Mouse (Mus musculus): ENCODE results near the gene F13a1.

Gene F13a1

DNA sequence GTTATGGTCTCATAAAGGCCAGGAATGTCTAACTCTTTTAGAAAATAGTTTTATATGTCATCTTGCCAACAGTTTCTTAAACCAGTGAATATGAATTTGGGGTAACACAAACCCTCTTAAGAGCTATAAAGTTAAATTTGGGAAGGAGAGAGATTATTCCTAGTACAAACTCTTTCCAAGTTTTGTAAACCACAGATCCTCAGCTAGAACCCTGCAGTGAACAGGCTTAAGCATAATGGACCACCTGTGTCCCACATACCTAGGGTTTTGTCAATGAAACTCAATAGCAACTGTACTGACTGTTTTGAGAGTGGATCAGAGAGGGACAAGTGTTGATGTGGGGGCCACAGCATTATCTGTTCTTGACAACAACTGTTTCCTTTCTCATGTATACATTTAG lies 96.4 kb downstream of the F13a1 start:
- DNase-seq (ENCODE audit: low spot score): no peak

DNA sequence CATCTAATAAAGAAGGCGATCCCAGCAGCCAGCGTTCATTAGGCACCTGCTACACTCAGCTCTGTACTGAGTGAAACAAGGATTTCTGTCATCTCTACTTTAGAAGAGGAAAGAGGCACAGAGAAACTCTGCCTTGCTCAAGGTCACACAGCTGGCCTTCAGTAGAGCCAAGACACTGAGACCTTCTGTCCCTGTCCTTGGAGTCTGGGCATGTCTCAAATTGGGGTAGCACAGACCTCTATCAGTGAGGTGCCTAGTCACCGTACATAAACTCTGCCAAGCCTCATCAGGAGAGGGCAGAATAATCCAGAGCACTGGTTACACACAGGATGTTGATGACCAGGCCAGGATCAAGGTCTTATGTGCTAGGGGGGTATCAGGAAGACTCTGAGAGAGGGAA lies 108.2 kb downstream of the F13a1 start:
- DNase-seq (ENCODE audit: low spot score): no peak

DNA sequence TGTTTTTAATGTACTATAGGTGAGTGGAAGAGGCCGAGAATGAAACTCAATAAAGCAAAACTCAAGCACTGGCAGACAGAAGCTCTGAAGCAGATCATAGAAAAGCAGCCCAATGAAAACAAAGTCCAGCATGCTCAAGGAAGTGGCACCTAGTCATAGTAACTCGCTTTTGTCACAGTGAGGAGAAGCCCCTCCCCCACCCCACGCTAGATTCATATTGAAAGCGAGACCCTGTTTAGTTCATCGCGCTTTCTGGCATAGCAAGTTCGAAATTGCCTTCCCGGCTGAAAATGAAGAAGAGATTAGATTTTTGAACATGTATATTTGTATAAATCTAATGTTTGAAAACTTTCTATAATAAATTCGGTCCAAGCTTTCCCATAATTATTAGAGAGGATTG lies 118.0 kb downstream of the F13a1 start:
- no peak for DNase-seq (ENCODE audit: low spot score)

DNA sequence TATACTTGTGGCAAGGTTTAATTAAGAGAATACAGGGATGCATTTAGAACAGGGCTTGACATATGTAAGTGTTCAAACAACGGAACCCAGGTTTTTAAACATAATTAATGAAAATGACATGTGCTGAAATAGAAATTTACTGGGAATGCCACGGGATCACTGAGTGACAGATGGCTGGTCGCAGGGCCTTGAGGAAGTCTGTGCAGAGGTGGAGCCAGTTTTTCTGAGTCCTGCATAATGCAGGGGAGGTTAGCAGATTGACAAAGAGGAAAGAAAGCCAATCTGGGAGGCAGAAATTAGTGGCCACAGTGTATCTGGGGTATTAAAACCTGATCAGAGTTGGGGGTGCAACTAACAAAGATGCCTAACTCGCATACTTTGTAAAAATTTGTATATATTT lies 130.3 kb downstream of the F13a1 start:
- DNase-seq (ENCODE audit: low spot score): no peak

DNA sequence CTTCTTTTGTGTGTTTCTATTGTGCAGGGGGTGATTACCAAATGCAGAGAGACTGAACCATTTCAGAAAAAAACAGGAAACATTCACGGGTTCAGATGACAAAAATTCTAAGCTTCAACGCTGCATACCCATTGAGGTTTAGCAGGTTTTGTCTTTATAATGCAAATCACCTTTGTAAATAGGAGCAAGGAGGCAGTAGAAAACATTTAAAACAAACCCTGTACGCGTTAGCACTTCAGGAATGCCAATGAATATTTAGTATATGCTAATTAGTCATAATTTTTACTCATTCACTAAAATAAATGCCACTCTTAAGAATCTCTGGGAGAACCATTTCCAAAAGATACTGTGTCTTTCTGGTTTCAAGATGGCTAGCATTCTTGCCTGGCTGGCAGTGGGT lies 146.2 kb downstream of the F13a1 start:
- DNase-seq (ENCODE audit: low spot score): no peak

DNA sequence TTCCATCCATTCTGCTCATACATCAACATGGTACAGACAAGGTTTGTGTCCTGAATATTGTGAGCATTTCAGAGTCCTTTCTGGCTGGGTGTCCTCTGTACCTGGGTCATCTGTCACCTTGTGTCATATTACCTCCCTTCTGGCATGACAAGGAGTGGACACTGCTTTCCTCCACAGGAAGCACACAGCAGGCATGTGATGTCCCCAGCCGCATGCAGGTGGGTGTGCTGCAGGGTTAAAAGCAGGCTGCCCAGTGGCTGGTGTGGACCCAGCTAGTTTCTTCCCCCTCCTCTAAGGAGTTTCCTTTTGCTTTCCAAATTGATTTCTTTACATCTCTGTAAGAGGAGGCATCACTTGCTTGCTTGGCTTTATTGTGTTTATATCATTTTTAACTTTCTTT lies 146.6 kb downstream of the F13a1 start:
- DNase-seq (ENCODE audit: low spot score): no peak

DNA sequence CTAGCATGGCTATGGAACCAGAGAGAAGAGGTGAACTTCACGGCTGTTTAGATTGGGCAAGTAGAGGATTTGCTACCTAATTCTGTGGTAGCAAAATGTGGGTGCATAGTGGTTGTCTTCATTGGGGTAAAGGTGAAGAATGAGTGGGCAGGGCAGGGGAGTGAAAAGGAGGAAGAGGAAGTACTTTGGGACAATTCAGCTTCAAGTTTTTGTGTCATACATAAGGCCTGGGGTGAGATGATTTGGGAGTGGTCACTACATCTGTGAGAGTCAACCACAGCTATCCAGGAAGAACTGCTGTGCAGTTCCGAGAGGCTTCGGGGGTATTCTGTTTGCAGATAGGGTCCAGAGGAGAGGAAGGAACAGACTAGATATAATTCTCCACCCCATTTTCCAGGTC lies 148.4 kb downstream of the F13a1 start:
- no peak for DNase-seq (ENCODE audit: low spot score)

DNA sequence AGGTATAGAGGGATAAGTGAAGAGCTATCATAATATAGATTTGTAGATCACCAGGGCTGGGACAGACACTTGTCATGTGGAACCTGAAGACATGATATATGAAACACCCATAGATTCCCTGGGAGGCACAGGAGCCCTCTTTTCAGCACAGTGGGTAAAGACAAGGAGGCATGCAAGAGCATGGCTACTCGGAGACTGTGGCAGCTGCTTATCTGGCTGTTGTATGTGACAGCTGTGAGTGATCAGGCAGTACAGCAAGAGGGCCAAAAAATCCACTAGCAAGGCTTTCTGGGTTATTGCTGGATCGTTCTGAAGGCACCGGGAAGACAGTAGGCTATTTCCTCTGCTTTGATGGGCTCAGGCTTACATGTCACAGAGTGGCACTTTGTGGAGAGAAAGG lies 149.0 kb downstream of the F13a1 start:
- no peak for DNase-seq (ENCODE audit: low spot score)

DNA sequence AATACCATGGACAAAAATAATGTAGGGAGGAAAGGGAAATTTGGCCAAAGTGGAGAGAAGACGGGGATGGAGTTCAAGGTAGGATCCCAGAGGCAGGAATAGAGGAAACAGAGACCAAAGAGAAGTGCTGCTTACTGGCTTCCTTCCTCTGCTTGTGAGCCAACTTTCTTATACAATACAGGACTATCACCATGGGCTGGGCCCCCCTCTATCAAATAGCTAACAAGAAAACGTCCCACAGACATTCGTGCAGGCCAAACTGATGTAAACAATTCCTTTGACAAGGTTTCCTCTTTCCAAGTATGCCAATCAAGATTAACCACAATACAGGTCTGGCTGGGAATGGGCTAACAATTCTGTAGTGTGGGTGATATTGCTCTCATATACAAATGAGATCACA lies 154.0 kb downstream of the F13a1 start:
- no peak for DNase-seq (ENCODE audit: low spot score)

DNA sequence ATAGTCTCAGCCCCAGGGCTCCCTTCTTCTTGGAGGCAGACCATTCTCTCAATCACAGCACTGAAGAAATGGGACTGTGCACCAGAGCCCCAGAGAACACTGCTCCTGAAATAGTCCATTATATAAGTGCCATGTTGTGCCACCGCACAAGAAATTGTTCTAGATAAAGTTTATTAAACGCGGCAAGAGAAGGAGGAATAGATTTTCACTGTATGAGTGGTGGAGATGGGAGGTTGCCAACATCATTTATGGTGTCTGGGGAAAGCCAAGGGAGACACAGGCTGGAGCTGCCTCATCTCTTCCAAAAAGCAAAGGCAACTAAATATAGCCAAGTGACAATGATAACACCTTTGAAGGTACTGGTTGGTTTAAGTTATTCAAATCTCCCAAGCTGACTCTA lies 156.3 kb downstream of the F13a1 start:
- DNase-seq (ENCODE audit: low spot score): no peak

DNA sequence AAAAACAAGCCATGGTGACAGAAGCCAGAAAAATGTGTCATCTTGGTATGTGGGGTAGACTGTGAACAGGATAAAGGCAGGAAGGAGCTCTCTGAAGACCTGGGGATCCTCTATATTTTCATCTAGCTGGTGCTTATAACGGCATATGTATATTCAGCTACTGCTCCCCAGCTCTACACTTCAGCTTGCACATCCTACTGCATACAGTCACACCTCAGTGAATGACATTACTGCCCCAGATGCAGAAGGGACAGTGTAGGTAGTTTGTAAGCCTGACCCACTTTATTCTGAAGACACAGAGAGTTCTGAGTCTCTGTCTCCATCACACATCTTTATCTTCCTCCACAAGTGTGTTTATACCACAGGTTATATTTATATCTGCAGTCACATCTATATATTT lies 157.8 kb downstream of the F13a1 start:
- no peak for DNase-seq (ENCODE audit: low spot score)

DNA sequence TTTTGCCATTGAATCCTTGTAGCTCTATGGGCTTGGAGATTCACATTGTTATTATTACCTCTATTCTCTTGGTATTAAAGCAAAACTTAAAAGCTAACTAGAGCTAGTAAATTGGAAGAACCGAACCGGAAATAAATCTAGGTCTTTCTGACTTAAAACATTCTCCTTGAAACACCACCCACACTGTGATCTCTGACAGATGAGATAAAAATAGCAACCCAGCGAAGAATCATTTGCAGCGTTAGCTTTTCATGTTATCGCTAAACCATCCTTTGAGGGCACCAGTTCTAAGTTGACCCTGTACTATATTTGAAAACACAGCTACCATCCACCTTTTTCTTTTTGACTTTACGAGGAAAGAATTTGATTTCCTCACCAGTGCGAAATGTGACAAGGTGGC lies 164.1 kb downstream of the F13a1 start:
- DNase-seq (ENCODE audit: low spot score): no peak

DNA sequence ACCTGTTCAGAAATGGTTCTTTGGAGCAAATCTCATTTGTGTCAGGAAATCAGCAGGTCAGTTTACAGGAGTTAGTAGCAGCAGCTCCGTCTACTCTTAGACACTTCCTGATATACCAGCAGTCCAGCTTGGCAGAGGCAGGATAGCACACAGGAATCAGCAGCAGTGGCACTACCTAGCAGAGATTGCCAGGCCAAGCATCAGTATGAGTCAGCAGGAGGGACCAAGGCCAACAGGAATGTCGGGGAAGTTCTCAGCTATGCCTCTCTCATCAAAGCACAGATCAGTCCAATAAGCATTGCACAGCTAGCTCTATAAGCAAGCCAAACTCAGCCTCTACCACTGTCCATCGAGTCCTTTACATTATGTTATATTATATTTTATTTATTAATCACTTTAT lies 210.9 kb downstream of the F13a1 start:
- DNase-seq (ENCODE audit: low spot score): no peak

Measured in ovary, postnatal 10 days (tissue).